Mouse (Mus musculus): ENCODE data around the gene Ppp1r36.

Gene Ppp1r36

GRCm38 (mm10) chr12:76417433-76417854 is at the start of gene Ppp1r36:
Gene Ppp1r36 (plus strand): TSS chr12:76417538.
- no peak for DNase-seq (ENCODE audit: low read depth, low spot score)

DNA sequence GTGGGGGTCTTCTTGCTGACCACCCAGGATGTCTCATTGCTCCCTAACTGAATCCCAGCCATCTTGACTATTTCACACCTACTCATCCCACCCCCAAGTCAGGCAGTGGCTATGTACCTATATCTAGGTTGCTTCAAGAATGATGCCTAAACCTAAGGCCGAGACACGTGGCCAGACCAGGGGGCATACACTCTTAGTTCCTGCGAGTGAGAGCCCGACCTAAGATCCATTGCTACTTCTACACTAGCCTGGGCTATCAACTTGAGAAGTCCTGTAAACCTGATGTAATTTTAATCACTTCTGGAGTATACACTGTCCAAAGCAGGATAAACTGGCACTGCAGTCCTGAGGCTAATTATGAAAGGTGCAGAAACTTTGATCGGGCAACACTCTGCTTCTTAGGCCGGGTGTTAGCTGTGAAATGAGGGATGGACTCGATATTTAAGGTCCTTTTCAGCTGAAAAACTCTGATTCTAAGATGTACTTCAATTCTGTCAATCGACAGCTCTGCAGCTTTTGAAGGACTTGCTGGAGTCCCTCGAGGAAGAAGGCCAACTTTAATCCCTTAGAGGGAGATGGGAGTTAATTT is 49.0 kb upstream of the Ppp1r36 start:
- DNase-seq (ENCODE audit: low read depth, low spot score): no peak

- DNase-seq (ENCODE audit: low read depth, low spot score): peak; percentile 34
Measured at GRCm38 (mm10) chr12:76368790-76369205, 48.5 kb upstream of the Ppp1r36 start.

DNA sequence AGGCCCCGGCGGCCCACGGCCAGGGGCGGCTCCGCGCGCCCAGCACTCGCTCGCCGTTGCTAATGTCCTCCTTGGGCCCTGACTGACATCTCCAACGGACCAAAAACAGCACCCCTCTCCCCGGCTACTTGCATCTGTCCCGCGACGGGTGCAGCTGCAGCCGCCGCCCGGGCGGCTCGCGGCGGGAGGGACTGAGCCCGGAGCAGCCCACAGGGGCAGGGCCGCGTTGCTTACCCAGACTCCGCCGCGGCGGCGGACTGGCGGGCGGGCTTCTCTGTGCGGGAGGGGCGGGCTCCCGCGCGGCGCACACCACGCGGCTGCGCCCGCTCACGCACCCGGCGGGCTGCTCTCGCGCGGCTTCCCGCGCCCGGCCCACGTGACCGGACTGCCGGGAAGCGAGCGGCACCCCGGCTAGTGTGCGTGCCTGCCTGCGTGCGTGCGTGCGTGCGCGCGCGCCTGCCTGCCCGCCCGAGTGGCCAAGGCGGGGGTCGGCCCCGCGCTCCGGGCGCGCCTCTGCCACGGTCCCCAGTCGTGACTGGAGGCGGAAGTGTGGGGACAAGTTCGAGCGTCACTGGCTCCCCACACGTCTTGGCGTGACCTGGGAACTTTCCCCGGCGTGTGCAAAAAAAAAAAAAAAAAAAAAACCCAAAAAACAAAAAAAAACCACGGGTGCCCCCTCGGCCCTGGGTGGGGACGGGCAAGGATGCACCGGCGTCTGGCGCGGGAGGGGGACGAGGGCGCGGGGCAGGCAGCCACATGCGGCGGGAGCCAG is 47.9 kb upstream of the Ppp1r36 start, which contains the start of gene Zbtb25:
Gene Zbtb25 (minus strand): TSS at position 397 of the 772 bp plus-strand sequence.
- peak; percentile 87 for DNase-seq (ENCODE audit: low read depth, low spot score)

DNA sequence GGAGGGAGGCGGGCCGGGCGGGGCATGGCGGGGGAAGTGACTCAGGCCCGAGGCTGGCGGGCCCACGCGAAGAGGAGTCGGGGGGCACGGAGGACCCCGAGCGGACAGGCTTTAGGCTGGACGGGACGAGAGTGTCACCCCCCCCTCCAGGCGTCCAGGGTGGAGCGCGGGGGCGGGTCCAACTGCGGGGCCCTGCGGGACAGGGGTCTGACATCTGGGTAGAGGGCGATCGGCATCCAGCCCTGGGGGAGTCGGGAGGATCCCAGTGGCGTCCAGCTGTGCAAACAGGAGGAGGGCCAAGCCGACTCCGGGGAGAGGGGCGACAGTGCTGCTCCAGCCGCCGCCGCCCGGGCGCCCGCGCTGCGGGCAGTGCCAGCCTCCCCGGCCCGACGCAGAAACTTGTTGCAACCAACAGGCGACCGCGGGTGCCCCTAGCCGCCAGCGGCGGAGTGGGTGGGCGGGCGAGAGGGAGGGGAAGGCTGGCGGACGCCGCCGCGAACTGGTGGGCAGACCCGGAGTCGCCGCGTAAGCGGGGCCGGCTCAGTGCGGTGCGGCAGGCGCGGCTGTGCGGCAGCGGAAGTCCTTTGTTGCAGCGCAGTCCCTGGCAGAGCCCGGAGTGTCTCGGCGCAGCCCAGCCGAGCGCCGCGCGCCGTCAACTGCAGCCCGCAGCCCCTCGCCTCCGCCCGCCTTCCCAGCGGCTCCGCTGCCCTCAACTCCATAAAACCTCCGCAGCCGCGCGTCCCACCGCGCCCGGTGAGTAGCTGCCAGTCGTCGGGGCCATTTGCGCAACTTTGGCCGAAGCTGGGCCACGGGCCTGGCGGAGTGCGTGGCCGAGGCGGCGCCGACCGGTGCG is 47.1 kb upstream of the Ppp1r36 start, which contains the start of gene Zbtb1:
Gene Zbtb1 (plus strand): TSS at position 289 of the 853 bp plus-strand sequence.
- DNase-seq (ENCODE audit: low read depth, low spot score): peak; percentile 60

GRCm38 (mm10) chr12:76370831-76371571 is 46.3 kb upstream of the Ppp1r36 start:
- peak; percentile 55 for DNase-seq (ENCODE audit: low read depth, low spot score)

- no peak for DNase-seq (ENCODE audit: low read depth, low spot score)
Measured at GRCm38 (mm10) chr12:76372046-76372445, 45.3 kb upstream of the Ppp1r36 start.

DNA sequence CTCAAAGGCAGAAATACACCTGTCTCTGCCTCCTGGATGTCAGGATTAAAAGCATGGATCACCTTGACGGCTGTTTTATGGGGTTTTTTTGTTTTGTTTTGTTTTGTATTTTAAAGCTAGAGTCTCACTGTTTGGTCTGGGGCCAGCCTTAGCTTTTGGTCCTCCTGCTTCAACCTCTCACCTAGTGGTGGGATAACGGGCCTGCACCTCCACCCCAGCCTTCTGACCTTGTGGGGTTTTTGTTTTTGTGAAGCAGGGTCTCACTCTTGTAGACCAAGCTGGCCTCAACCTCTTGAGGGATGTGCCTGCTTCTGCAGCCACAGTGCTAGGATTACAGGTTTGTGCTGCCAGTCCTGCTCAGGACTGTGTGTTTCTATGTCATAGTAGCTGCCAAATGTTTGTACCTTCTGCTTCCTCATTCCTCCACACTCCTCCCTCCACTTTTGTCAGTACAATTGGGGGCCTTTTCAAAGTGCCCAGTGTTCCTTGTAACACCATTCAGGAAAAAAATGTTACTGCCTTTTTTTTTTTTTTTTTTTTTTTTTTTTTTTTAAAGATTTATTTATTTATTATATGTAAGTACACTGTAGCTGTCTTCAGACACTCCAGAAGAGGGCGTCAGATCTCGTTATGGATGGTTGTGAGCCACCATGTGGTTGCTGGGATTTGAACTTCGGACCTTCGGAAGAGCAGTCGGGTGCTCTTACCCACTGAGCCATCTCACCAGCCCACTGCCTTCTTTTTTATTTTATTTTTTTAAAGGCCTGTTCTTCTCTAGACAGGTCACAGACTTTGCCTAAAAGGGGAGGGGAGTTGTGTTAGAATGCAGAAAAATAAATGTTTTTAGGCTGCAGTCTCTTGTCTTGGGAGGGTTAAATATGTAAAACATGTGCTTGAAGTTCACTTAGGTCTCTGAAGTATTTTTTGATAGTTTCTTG is 44.2 kb upstream of the Ppp1r36 start:
- DNase-seq (ENCODE audit: low read depth, low spot score): no peak

GRCm38 (mm10) chr12:76373991-76374390 is 43.3 kb upstream of the Ppp1r36 start:
- DNase-seq (ENCODE audit: low read depth, low spot score): no peak

DNA sequence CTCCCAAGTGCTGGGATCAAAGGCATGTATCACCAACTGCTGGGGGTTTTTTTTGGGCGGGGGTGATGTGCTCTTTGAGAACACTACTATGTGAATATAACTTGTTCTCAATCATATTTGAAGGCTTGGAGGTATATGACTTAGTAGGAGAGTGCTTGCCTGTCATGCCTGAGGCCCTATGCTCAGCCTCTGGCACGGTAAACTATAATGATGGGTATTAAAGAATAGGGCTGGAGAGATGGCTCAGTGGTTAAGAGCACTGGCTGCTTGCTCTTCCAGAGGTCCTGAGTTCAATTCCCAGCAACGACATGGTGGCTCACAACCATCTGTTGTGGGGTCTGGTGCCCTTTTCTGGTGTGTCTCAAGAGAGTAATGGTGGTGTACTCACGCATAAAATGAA is 42.4 kb upstream of the Ppp1r36 start:
- no peak for DNase-seq (ENCODE audit: low read depth, low spot score)

- no peak for DNase-seq (ENCODE audit: low read depth, low spot score)
Measured at GRCm38 (mm10) chr12:76375506-76375905, 41.8 kb upstream of the Ppp1r36 start.

DNA sequence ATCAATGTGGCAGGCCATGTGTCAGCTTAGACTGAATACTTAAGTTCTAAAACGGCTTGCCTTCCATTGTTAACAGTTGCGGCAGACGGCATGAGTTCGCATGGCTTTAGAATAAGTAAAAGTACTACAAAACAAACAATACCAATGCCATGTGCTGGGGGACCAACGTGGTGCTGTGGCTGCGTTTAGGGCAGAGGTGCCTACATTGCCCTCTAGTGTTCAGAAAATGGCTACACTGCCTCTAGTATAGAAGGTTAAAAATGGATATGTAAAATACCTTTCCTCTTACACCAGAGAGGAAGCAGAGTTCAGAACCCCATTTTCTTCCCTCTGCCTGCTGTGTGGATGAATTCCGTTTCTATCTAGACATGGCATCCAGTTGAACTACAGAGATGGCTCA is 40.7 kb upstream of the Ppp1r36 start:
- DNase-seq (ENCODE audit: low read depth, low spot score): no peak

DNA sequence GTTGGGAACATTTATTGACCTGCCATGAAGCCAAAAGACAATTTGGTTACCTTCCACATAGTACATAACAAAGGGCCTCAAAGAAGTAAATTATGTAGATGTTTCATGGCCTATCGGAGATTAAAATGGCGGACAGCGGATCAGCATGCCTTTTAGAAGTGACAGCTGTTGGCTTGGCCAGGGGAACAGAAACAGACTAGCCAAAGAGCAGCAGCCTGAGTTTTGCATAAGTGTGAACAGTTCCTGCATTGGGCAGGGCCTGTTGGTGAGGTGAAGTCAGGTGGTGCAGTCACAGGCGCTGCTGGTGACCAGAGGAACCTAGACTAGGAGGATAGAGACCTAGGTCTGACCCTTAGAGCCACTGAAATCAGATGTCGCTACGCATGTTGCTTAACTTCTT is 40.3 kb upstream of the Ppp1r36 start:
- DNase-seq (ENCODE audit: low read depth, low spot score): no peak

GRCm38 (mm10) chr12:76377726-76378125 is 39.6 kb upstream of the Ppp1r36 start:
- no peak for DNase-seq (ENCODE audit: low read depth, low spot score)

GRCm38 (mm10) chr12:76378556-76378955 is 38.8 kb upstream of the Ppp1r36 start:
- DNase-seq (ENCODE audit: low read depth, low spot score): no peak

- no peak for DNase-seq (ENCODE audit: low read depth, low spot score)
Measured at GRCm38 (mm10) chr12:76380151-76380550, 37.2 kb upstream of the Ppp1r36 start.

GRCm38 (mm10) chr12:76385342-76385741 is 32.0 kb upstream of the Ppp1r36 start:
- DNase-seq (ENCODE audit: low read depth, low spot score): no peak

- DNase-seq (ENCODE audit: low read depth, low spot score): no peak
Measured at GRCm38 (mm10) chr12:76388794-76389193, 28.5 kb upstream of the Ppp1r36 start.

GRCm38 (mm10) chr12:76391595-76392271 is 25.6 kb upstream of the Ppp1r36 start:
- no peak for DNase-seq (ENCODE audit: low read depth, low spot score)

- DNase-seq (ENCODE audit: low read depth, low spot score): no peak
Measured at GRCm38 (mm10) chr12:76392979-76393378, 24.4 kb upstream of the Ppp1r36 start.
